Mouse (Mus musculus) MEL (cell line): ENCODE results near the gene Zbtb38. TPM values are rescaled to one million over a fixed set of nuclear protein-coding genes. Genes with fewer than 3 reads are reported as not detected.

Experiments
- DNase-seq: peaks from one replicate; pipeline ENCODE4 v3.0.0; 2011; ENCODE audit warnings: low read depth, low spot score
- H3K27ac ChIP-seq: 2 replicates; pipeline ENCODE4 v1.5.1; 2012; ENCODE audit warnings: low read depth, mild to moderate bottlenecking, control low read depth, low read length, moderate library complexity; ENCODE audit not compliant: control insufficient read depth
- H3K27me3 ChIP-seq, 2 experiments: fragments of 150-350 bp in 1 of 2; sonication (generic) in 1 of 2; 2 replicates each; pipeline ENCODE4 v1.6.1; 2012; ENCODE audit warnings: low read length in 2 of 2, mild to moderate bottlenecking in 2 of 2, improper control_type of control experiment in 1 of 2, moderate library complexity in 1 of 2; ENCODE audit not compliant: insufficient read depth in 2 of 2, control insufficient read depth in 1 of 2
- H3K36me3 ChIP-seq, 2 experiments: 2 replicates each; pipeline ENCODE4 v1.6.1; 2012 to 2014; ENCODE audit warnings: low read length in 2 of 2, improper control_type of control experiment in 1 of 2, inconsistent platforms in 1 of 2, mild to moderate bottlenecking in 1 of 2; ENCODE audit not compliant: insufficient read depth in 2 of 2, control insufficient read depth in 1 of 2
- H3K4me1 ChIP-seq, 2 experiments: fragments of 150-350 bp in 1 of 2; sonication (generic) in 1 of 2; 2 replicates each; pipeline ENCODE4 v1.6.1; 2012; ENCODE audit warnings: low read length in 2 of 2, improper control_type of control experiment in 1 of 2, mild to moderate bottlenecking in 1 of 2; ENCODE audit not compliant: insufficient read depth in 2 of 2, control insufficient read depth in 1 of 2
- H3K4me3 ChIP-seq, 2 experiments: fragments of 150-350 bp in 1 of 2; sonication (generic) in 1 of 2; 2 replicates each; pipeline ENCODE4 v1.5.1; 2012; ENCODE audit warnings: low read depth in 2 of 2, low read length in 2 of 2, mild to moderate bottlenecking in 2 of 2, moderate library complexity in 2 of 2, control low read depth in 1 of 2, improper control_type of control experiment in 1 of 2; ENCODE audit not compliant: control insufficient read depth in 1 of 2, insufficient read depth in 1 of 2
- H3K79me2 ChIP-seq: 2 replicates; pipeline ENCODE4 v1.6.1; 2012; ENCODE audit warnings: mild to moderate bottlenecking, low read length, moderate library complexity; ENCODE audit not compliant: control insufficient read depth, poor library complexity, insufficient read depth
- H3K9ac ChIP-seq: 2 replicates; pipeline ENCODE4 v1.6.1; 2012; ENCODE audit warnings: low read depth, mild to moderate bottlenecking, control low read depth, low read length, moderate library complexity; ENCODE audit not compliant: control insufficient read depth, poor library complexity, severe bottlenecking
- H3K9me3 ChIP-seq: fragments of 150-350 bp; sonication (generic); replicated peaks from 2 replicates; pipeline ENCODE4 v1.6.1; 2012; ENCODE audit warnings: mild to moderate bottlenecking, low read length, improper control_type of control experiment, moderate library complexity; ENCODE audit not compliant: insufficient read depth
- BHLHE40 ChIP-seq: IDR thresholded peaks from 2 replicates; pipeline ENCODE4 v1.6.1; 2012; ENCODE audit warnings: low read depth, mild to moderate bottlenecking, inconsistent platforms, low read length, improper control_type of control experiment, borderline replicate concordance
- CHD1 ChIP-seq: IDR thresholded peaks from 2 replicates; pipeline ENCODE4 v1.6.1; 2012; ENCODE audit warnings: low read depth, mild to moderate bottlenecking, inconsistent platforms, low read length, improper control_type of control experiment
- CHD2 ChIP-seq: IDR thresholded peaks from 2 replicates; pipeline ENCODE4 v1.6.1; 2011; ENCODE audit warnings: low read length, improper control_type of control experiment
- CTCF ChIP-seq, 3 experiments: IDR thresholded peaks in 2 of 3; conservative IDR thresholded peaks in 1 of 3; 2 replicates each; pipeline ENCODE4 v1.5.1; 2011 to 2012; ENCODE audit warnings: low read length in 3 of 3, low read depth in 2 of 3, mild to moderate bottlenecking in 2 of 3, improper control_type of control experiment in 1 of 3, inconsistent platforms in 1 of 3, mixed read lengths in 1 of 3, moderate library complexity in 1 of 3; ENCODE audit not compliant: control insufficient read depth in 1 of 3, insufficient read depth in 1 of 3, poor library complexity in 1 of 3, severe bottlenecking in 1 of 3
- E2F4 ChIP-seq: IDR thresholded peaks from 2 replicates; pipeline ENCODE4 v1.6.1; 2011; ENCODE audit warnings: low read depth, low read length, improper control_type of control experiment, borderline replicate concordance
- ELF1 ChIP-seq: IDR thresholded peaks from 2 replicates; pipeline ENCODE4 v1.6.1; 2014; ENCODE audit warnings: low read depth, mild to moderate bottlenecking, inconsistent platforms, low read length, improper control_type of control experiment, moderate library complexity
- EP300 ChIP-seq, 2 experiments: IDR thresholded peaks; 2 replicates each; pipeline ENCODE4 v1.6.1; 2011; ENCODE audit warnings: improper control_type of control experiment in 2 of 2, low read length in 2 of 2, low read depth in 1 of 2, mild to moderate bottlenecking in 1 of 2
- ETS1 ChIP-seq: IDR thresholded peaks from 2 replicates; pipeline ENCODE4 v1.6.1; 2012; ENCODE audit warnings: low read depth, mild to moderate bottlenecking, inconsistent platforms, low read length, improper control_type of control experiment, moderate library complexity
- GABPA ChIP-seq: IDR thresholded peaks from 2 replicates; pipeline ENCODE4 v1.6.1; 2012; ENCODE audit warnings: low read depth, mild to moderate bottlenecking, inconsistent platforms, low read length, improper control_type of control experiment, moderate library complexity
- GATA1 ChIP-seq: IDR thresholded peaks from 2 replicates; pipeline ENCODE4 v1.6.1; 2011; ENCODE audit warnings: low read depth, low read length, improper control_type of control experiment
- HCFC1 ChIP-seq: IDR thresholded peaks from 2 replicates; pipeline ENCODE4 v1.6.1; 2012; ENCODE audit warnings: low read depth, mild to moderate bottlenecking, inconsistent platforms, low read length, improper control_type of control experiment, moderate library complexity
- JUND ChIP-seq: IDR thresholded peaks from 2 replicates; pipeline ENCODE4 v1.6.1; 2011; ENCODE audit warnings: low read depth, mild to moderate bottlenecking, improper control_type of control experiment, low read length
- KAT2A ChIP-seq: conservative IDR thresholded peaks from 2 replicates; pipeline ENCODE4 v1.6.1; 2012; ENCODE audit warnings: low read depth, low read length, improper control_type of control experiment, inconsistent platforms
- MAFK ChIP-seq: IDR thresholded peaks from 2 replicates; pipeline ENCODE4 v1.6.1; 2011; ENCODE audit warnings: low read depth, mild to moderate bottlenecking, low read length, improper control_type of control experiment, borderline replicate concordance
- MAZ ChIP-seq: IDR thresholded peaks from 2 replicates; pipeline ENCODE4 v1.6.1; 2012; ENCODE audit warnings: low read depth, mild to moderate bottlenecking, inconsistent platforms, low read length, improper control_type of control experiment
- MEF2A ChIP-seq: IDR thresholded peaks from 2 replicates; pipeline ENCODE4 v1.6.1; 2014; ENCODE audit warnings: low read depth, mild to moderate bottlenecking, inconsistent platforms, low read length, improper control_type of control experiment; ENCODE audit not compliant: poor library complexity, insufficient replicate concordance, severe bottlenecking; ENCODE audit errors: extremely low read depth
- MXI1 ChIP-seq: IDR thresholded peaks from 2 replicates; pipeline ENCODE4 v1.6.1; 2011; ENCODE audit warnings: mild to moderate bottlenecking, low read depth, low read length, improper control_type of control experiment
- MYB ChIP-seq: IDR thresholded peaks from 2 replicates; pipeline ENCODE4 v1.6.1; 2011; ENCODE audit warnings: mild to moderate bottlenecking, low read depth, low read length, improper control_type of control experiment
- MYC ChIP-seq: IDR thresholded peaks from 2 replicates; pipeline ENCODE4 v1.6.1; 2011; ENCODE audit warnings: low read depth, mild to moderate bottlenecking, low read length, improper control_type of control experiment, moderate library complexity
- NELFE ChIP-seq: IDR thresholded peaks from 2 replicates; pipeline ENCODE4 v1.6.1; 2011; ENCODE audit warnings: low read depth, low read length, improper control_type of control experiment
- NRF1 ChIP-seq: IDR thresholded peaks from 2 replicates; pipeline ENCODE4 v1.6.1; 2014; ENCODE audit warnings: low read depth, mild to moderate bottlenecking, inconsistent platforms, low read length, improper control_type of control experiment, moderate library complexity; ENCODE audit not compliant: poor library complexity, insufficient read depth, severe bottlenecking
- POLR2A ChIP-seq, 2 experiments: IDR thresholded peaks; 2 replicates each; pipeline ENCODE4 v1.6.1; 2011 to 2012; ENCODE audit warnings: low read length in 2 of 2, mild to moderate bottlenecking in 2 of 2, control low read depth in 1 of 2, improper control_type of control experiment in 1 of 2, low read depth in 1 of 2, moderate library complexity in 1 of 2; ENCODE audit not compliant: control insufficient read depth in 1 of 2, insufficient read depth in 1 of 2, poor library complexity in 1 of 2
- POLR2AphosphoS2 ChIP-seq: IDR thresholded peaks from 2 replicates; pipeline ENCODE4 v1.6.1; 2011; ENCODE audit warnings: low read length, improper control_type of control experiment
- POLR2AphosphoS5 ChIP-seq: IDR thresholded peaks from 2 replicates; pipeline ENCODE4 v1.6.1; 2012; ENCODE audit warnings: low read depth, borderline replicate concordance, mild to moderate bottlenecking, inconsistent platforms, low read length, moderate library complexity, mixed read lengths
- RAD21 ChIP-seq: IDR thresholded peaks from 2 replicates; pipeline ENCODE4 v1.6.1; 2011; ENCODE audit warnings: mild to moderate bottlenecking, low read depth, low read length, improper control_type of control experiment
- RCOR1 ChIP-seq: IDR thresholded peaks from 2 replicates; pipeline ENCODE4 v1.6.1; 2012; ENCODE audit warnings: low read depth, mild to moderate bottlenecking, inconsistent platforms, low read length, improper control_type of control experiment
- SIN3A ChIP-seq: IDR thresholded peaks from 2 replicates; pipeline ENCODE4 v1.6.1; 2012; ENCODE audit warnings: low read length, improper control_type of control experiment, inconsistent platforms
- SMC3 ChIP-seq: IDR thresholded peaks from 2 replicates; pipeline ENCODE4 v1.6.1; 2011; ENCODE audit warnings: low read depth, low read length, improper control_type of control experiment
- TBP ChIP-seq: IDR thresholded peaks from 2 replicates; pipeline ENCODE4 v1.8.0; 2011; ENCODE audit warnings: low read depth, low read length, improper control_type of control experiment
- TCF12 ChIP-seq: IDR thresholded peaks from 2 replicates; pipeline ENCODE4 v1.6.1; 2014; ENCODE audit warnings: low read depth, mild to moderate bottlenecking, inconsistent platforms, low read length, improper control_type of control experiment, moderate library complexity
- UBTF ChIP-seq: IDR thresholded peaks from 2 replicates; pipeline ENCODE4 v1.6.1; 2012; ENCODE audit warnings: low read depth, mild to moderate bottlenecking, inconsistent platforms, low read length, improper control_type of control experiment, moderate library complexity, borderline replicate concordance; ENCODE audit not compliant: insufficient read depth
- USF1 ChIP-seq: IDR thresholded peaks from 2 replicates; pipeline ENCODE4 v1.6.1; 2014; ENCODE audit warnings: low read depth, mild to moderate bottlenecking, inconsistent platforms, low read length, improper control_type of control experiment, moderate library complexity
- USF2 ChIP-seq, 2 experiments: IDR thresholded peaks; 2 replicates each; pipeline ENCODE4 v1.6.1; 2011 to 2012; ENCODE audit warnings: improper control_type of control experiment in 2 of 2, low read length in 2 of 2, borderline replicate concordance in 1 of 2, inconsistent platforms in 1 of 2, low read depth in 1 of 2, mild to moderate bottlenecking in 1 of 2; ENCODE audit not compliant: insufficient read depth in 1 of 2
- ZC3H11A ChIP-seq: IDR thresholded peaks from 2 replicates; pipeline ENCODE4 v1.6.1; 2012; ENCODE audit warnings: low read depth, mild to moderate bottlenecking, inconsistent platforms, low read length, improper control_type of control experiment
- ZKSCAN1 ChIP-seq: IDR thresholded peaks from 2 replicates; pipeline ENCODE4 v1.6.1; 2012; ENCODE audit warnings: low read depth, mild to moderate bottlenecking, inconsistent platforms, low read length, improper control_type of control experiment, moderate library complexity
- ZMIZ1 ChIP-seq: IDR thresholded peaks from 2 replicates; pipeline ENCODE4 v1.6.1; 2012; ENCODE audit warnings: low read depth, mild to moderate bottlenecking, inconsistent platforms, low read length, improper control_type of control experiment, moderate library complexity
- ZNF384 ChIP-seq: IDR thresholded peaks from 2 replicates; pipeline ENCODE4 v1.6.1; 2012; ENCODE audit warnings: low read depth, mild to moderate bottlenecking, inconsistent platforms, low read length, improper control_type of control experiment
- polyA plus RNA-seq, 2 experiments: library from polyadenylated mRNA; stranded (reverse) in 1 of 2; unstranded in 1 of 2; fragments of >175 nt in 1 of 2; fragments of >200 nt in 1 of 2; gene quantifications; 2 replicates each; pipeline versions ENCODE4 v1.2.1 to v1.2.4; 2012; ENCODE audit warnings: low replicate concordance in 2 of 2, low read depth in 1 of 2; ENCODE audit not compliant: insufficient read length in 2 of 2, insufficient read depth in 1 of 2, missing spikeins in 1 of 2
- total RNA-seq: library from RNA; depleted of rRNA; stranded (reverse); fragments of 300-350 nt; gene quantifications from 2 replicates; pipeline ENCODE4 v1.2.3, GENCODE M21; 2012

Zbtb38 gene
- total and polyA plus RNA-seq, 3 experiments: 10.9 to 65.0 (median 12.2) TPM

- Histone ChIP-seq H3K4me3 (peak overlapping the region in 1 of 2 experiments; percentile 53; a peak in 1 of 4 replicates), H3K27me3 (no peaks in the 10 kb centered on the region), H3K36me3 (peaks cover 0 to 46% of the 10 kb centered on the region in 2 experiments; a peak in 2 of 4 replicates), H3K79me2 (no peaks in the 10 kb centered on the region; the same call in 1 of the 2 replicates), H3K4me1 (peaks cover 19 to 46% of the 10 kb centered on the region in 2 experiments), H3K9me3 (no peaks in the 10 kb centered on the region), H3K9ac (peak overlapping the region; percentile 66; the same call in 1 of the 2 replicates), H3K27ac (peak overlapping the region; percentile 97)
- DNase-seq: peak; percentile 95
- TF ChIP-seq RCOR1 (peak; percentile 36; the same call in 1 of the 2 replicates), CHD1 (no peak), CHD2 (no peak), KAT2A (no peak), MXI1 (0 out of 2 replicates have a peak, but pooled peaks have one; percentile 19), UBTF (no peak), ZMIZ1 (peak; percentile 95), CTCF (IDR thresholded peaks at IDR 0.05 in 2 of 3, conservative IDR thresholded peaks at IDR 0.05 in 1 of 3; ENCODE audit: control insufficient read depth in 1 of 3, insufficient read depth in 1 of 3, low read depth in 2 of 3, low read length in 3 of 3, poor library complexity in 1 of 3, severe bottlenecking in 1 of 3) (no peak), JUND (no peak), NRF1 (no peak), GATA1 (peak; percentile 22; the same call in 1 of the 2 replicates), BHLHE40 (no peak), USF2 (IDR thresholded peaks at IDR 0.05; ENCODE audit: borderline replicate concordance in 1 of 2, insufficient read depth in 1 of 2, low read depth in 1 of 2, low read length in 2 of 2) (no peak), RAD21 (no peak), ZKSCAN1 (no peak), EP300 (IDR thresholded peaks at IDR 0.05; ENCODE audit: low read depth in 1 of 2, low read length in 2 of 2) (peak; percentile 27 to 74; a peak in 3 of 4 replicates), SMC3 (no peak), MEF2A (no peak), MYC (no peak), POLR2AphosphoS5 (no peak), ZC3H11A (no peak), HCFC1 (no peak), ELF1 (no peak), USF1 (no peak), GABPA (no peak), TCF12 (peak; percentile 56; the same call in 1 of the 2 replicates), POLR2AphosphoS2 (peak; percentile 68; the same call in 1 of the 2 replicates), MAZ (no peak), MYB (no peak), ZNF384 (no peak), ETS1 (peak; percentile 57), MAFK (no peak), POLR2A (IDR thresholded peaks at IDR 0.05; ENCODE audit: control insufficient read depth in 1 of 2, insufficient read depth in 1 of 2, low read depth in 1 of 2, low read length in 2 of 2, poor library complexity in 1 of 2) (peak in 1 of 2 experiments; percentile 93; a peak in 2 of 4 replicates), SIN3A (peak; percentile 24; the same call in 1 of the 2 replicates), TBP (peak; percentile 96), E2F4 (no peak), NELFE (peak; percentile 79)
Measured at GRCm38 (mm10) chr9:96765410-96765809, 12.8 kb upstream of the Zbtb38 start.
